Mouse (Mus musculus) small intestine, adult 2 months (tissue): ENCODE data around the gene Slc35d2.

Experiments used
- CTCF ChIP-seq: fragments of 200-500 bp; IDR thresholded peaks from 2 replicates; pipeline ENCODE4 v1.5.1; 2012; ENCODE audit warnings: low read depth, mild to moderate bottlenecking, control low read depth, inconsistent platforms, low read length, moderate library complexity, mixed read lengths; ENCODE audit not compliant: insufficient replicate concordance, insufficient read length; ENCODE audit errors: extremely low read depth
- POLR2A ChIP-seq: fragments of 200-500 bp; IDR thresholded peaks from 2 replicates; pipeline ENCODE4 v1.6.1; 2012; ENCODE audit warnings: low read depth, mild to moderate bottlenecking, control low read depth, inconsistent platforms, low read length, moderate library complexity

DNA sequence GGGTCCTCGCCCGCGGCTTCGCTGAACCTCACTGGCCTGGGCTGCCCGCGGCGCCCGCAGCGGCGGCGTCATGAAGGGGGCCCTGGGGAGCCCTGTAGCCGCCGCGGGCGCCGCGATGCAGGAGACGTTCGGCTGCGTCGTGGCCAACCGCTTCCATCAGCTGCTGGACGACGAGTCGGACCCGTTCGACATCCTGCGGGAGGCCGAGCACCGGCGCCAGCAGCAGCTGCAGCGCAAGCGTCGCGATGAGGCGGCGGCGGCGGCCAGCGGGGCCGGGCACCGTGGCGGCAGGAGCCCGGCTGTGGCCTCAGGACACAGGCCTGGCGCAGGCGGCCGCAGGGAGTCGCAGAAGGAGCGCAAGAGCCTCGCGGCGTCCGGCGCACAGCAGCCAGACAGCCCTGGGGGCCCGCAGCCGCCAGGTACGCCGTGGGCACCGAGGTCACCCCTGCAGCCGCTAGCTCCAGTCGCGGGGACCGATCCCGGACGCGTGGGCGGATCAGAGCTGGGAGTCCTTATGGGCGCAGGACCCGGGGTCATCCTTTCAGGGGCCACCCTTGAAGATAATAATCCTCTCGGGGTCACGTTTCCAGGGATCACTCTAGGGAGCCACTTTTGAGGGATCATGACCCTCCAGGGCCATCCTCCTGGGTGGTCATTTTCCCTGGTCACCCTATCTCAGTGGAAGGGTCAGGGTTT is 32.9 kb upstream of the Slc35d2 start:
- TF ChIP-seq POLR2A (no peak), CTCF (no peak)
